Mouse (Mus musculus) heart, embryonic 11.5 days (tissue): Measurements from ENCODE around the gene Zfp111. TPM values are rescaled to one million over a fixed set of nuclear protein-coding genes. Genes with fewer than 3 reads are reported as not detected.

Experiments
- ATAC-seq: fragments of 200-750 bp; cut with Nextera tagmentation; replicated peaks from 2 replicates; pipeline ENCODE4 v1.8.0; 2017; ENCODE audit warnings: moderate library complexity; ENCODE audit not compliant: insufficient number of reproducible peaks, low FRiP score, low TSS enrichment
- H3K27ac ChIP-seq: fragments of 300-500 bp; sonication (generic); 2 replicates; pipeline ENCODE4 v1.5.1; 2014; ENCODE audit warnings: mild to moderate bottlenecking, low read depth, low read length
- H3K27me3 ChIP-seq: fragments of 300-500 bp; sonication (generic); 2 replicates; pipeline ENCODE4 v1.6.1; 2014; ENCODE audit warnings: mild to moderate bottlenecking, low read length, mixed read lengths; ENCODE audit not compliant: control insufficient read depth, insufficient read depth
- H3K36me3 ChIP-seq: fragments of 300-500 bp; sonication (generic); 2 replicates; pipeline ENCODE4 v1.6.1; 2014; ENCODE audit warnings: mild to moderate bottlenecking, low read length, moderate library complexity, mixed read lengths; ENCODE audit not compliant: control insufficient read depth, insufficient read depth
- H3K4me1 ChIP-seq: fragments of 300-500 bp; sonication (generic); 2 replicates; pipeline ENCODE4 v1.6.1; 2014; ENCODE audit warnings: low read length; ENCODE audit not compliant: control insufficient read depth, insufficient read depth
- H3K4me2 ChIP-seq: fragments of 300-500 bp; sonication (generic); 2 replicates; pipeline ENCODE4 v1.6.1; 2014; ENCODE audit warnings: mild to moderate bottlenecking, moderate library complexity
- H3K4me3 ChIP-seq: fragments of 300-500 bp; sonication (generic); 2 replicates; pipeline ENCODE4 v1.5.1; 2014; ENCODE audit warnings: low read depth, low read length
- H3K9ac ChIP-seq: fragments of 300-500 bp; sonication (generic); 2 replicates; pipeline ENCODE4 v1.6.1; 2014; ENCODE audit warnings: mild to moderate bottlenecking, low read depth, low read length, moderate library complexity
- H3K9me3 ChIP-seq: fragments of 300-500 bp; sonication (generic); replicated peaks from 2 replicates; pipeline ENCODE4 v1.6.1; 2016; ENCODE audit warnings: low read length; ENCODE audit not compliant: control insufficient read depth
- WGBS: fragments of 180-500 bp; shearing (Covaris S2); extraction: QIAGEN DNeasy Blood & Tissue Kit; methylation state at CpG from one replicate; pipeline ENCODE4 v1.1.7; 2014; ENCODE audit not compliant: insufficient replicate concordance; 5-methylcytosine and 5-hydroxymethylcytosine counted together
- polyA plus RNA-seq: library from polyadenylated mRNA; unstranded; fragments of >200 nt; fragmentation: Nextera tagmentation; extraction: Ambion mirVana; gene quantifications from 2 replicates; pipeline ENCODE4 v1.2.1, GENCODE M21; 2014

Gene Zfp111
- 7.7 and 8.3 TPM in 2 replicates for polyA plus RNA-seq

GRCm38 (mm10) chr7:24211343-24211742 lies at the start of gene Zfp111:
Zfp111 (minus strand) TSS chr7:24211443.
- Histone ChIP-seq H3K27me3 (no peaks in the 10 kb centered on the region), H3K9me3 (no peaks in the 10 kb centered on the region; the same call in 1 of the 2 replicates), H3K4me3 (no peak within 1 kb of the TSS), H3K36me3 (no peaks in the 10 kb centered on the region), H3K27ac (no peak within 1 kb of the TSS), H3K4me1 (no peaks in the 10 kb centered on the region), H3K9ac (no peak within 1 kb of the TSS), H3K4me2 (no peak within 1 kb of the TSS)
- 74% methylated on average over 5 of the region's 5 CpGs for WGBS
- no peak for ATAC-seq

GRCm38 (mm10) chr7:24260000-24260312 lies 48.7 kb upstream of the Zfp111 start:
- no peak for ATAC-seq
- Histone ChIP-seq H3K4me1 (no peaks in the 10 kb centered on the region), H3K27ac (no peak overlapping the region), H3K4me2 (no peak overlapping the region), H3K27me3 (no peaks in the 10 kb centered on the region), H3K9ac (no peak overlapping the region), H3K4me3 (no peak overlapping the region), H3K36me3 (peaks cover 8% of the 10 kb centered on the region; the same call in 1 of the 2 replicates), H3K9me3 (no peaks in the 10 kb centered on the region)
- 87% methylated on average over 4 of the region's 4 CpGs for WGBS

- no peak overlapping the region for H3K9ac ChIP-seq
- no peaks in the 10 kb centered on the region for H3K4me1 ChIP-seq
- no peaks in the 10 kb centered on the region for H3K9me3 ChIP-seq
- H3K36me3 ChIP-seq, result peaks cover 8% of the 10 kb centered on the region; the same call in 1 of the 2 replicates
- no peak overlapping the region for H3K27ac ChIP-seq
- no peak overlapping the region for H3K4me3 ChIP-seq
- ATAC-seq, result no peak
- H3K27me3 ChIP-seq, result no peaks in the 10 kb centered on the region
- 86% methylated on average over 13 of the region's 13 CpGs for WGBS
- H3K4me2 ChIP-seq, result no peak overlapping the region
Observed at GRCm38 (mm10) chr7:24259306-24259999, 48.2 kb upstream of the Zfp111 start.

- Histone ChIP-seq H3K9me3 (no peaks in the 10 kb centered on the region), H3K4me3 (peak within 1 kb of the TSS; percentile 57), H3K4me1 (no peaks in the 10 kb centered on the region), H3K27ac (no peak within 1 kb of the TSS), H3K27me3 (no peaks in the 10 kb centered on the region), H3K36me3 (0 out of 2 replicates have a peak, but pooled peaks cover 2% of the 10 kb centered on the region), H3K9ac (peak within 1 kb of the TSS; percentile 71), H3K4me2 (peak within 1 kb of the TSS; percentile 74)
- 20% methylated on average over 21 of the region's 21 CpGs for WGBS
- peak; percentile 74; the same call in 1 of the 2 replicates for ATAC-seq
Observed at GRCm38 (mm10) chr7:24254633-24255474, 43.6 kb upstream of the Zfp111 start, which contains the start of gene Zfp108. Zfp108 (plus strand) TSS chr7:24254794.

- no peaks in the 10 kb centered on the region for H3K9me3 ChIP-seq
- peak overlapping the region; percentile 74 for H3K4me2 ChIP-seq
- no peaks in the 10 kb centered on the region for H3K27me3 ChIP-seq
- H3K4me3 ChIP-seq, result peak overlapping the region; percentile 57
- WGBS, result 60% methylated on average over 9 of the region's 9 CpGs
- peak overlapping the region; percentile 71; the same call in 1 of the 2 replicates for H3K9ac ChIP-seq
- H3K27ac ChIP-seq, result no peak overlapping the region
- no peaks in the 10 kb centered on the region for H3K36me3 ChIP-seq
- ATAC-seq, result no peak
- H3K4me1 ChIP-seq, result no peaks in the 10 kb centered on the region
Observed at GRCm38 (mm10) chr7:24253779-24254615, 42.8 kb upstream of the Zfp111 start.

GRCm38 (mm10) chr7:24237040-24237791 lies 26.0 kb upstream of the Zfp111 start, which contains the start of gene Zfp109:
Zfp109 (minus strand) TSS chr7:24237560.
- 0 out of 2 replicates have a peak, but pooled peaks cover 3% of the 10 kb centered on the region for H3K4me1 ChIP-seq
- peak within 1 kb of the TSS; percentile 86 for H3K4me3 ChIP-seq
- ATAC-seq, result peak; percentile 81
- no peaks in the 10 kb centered on the region for H3K27me3 ChIP-seq
- no peaks in the 10 kb centered on the region for H3K36me3 ChIP-seq
- H3K4me2 ChIP-seq, result peak within 1 kb of the TSS; percentile 72
- H3K27ac ChIP-seq, result no peak within 1 kb of the TSS
- no peaks in the 10 kb centered on the region for H3K9me3 ChIP-seq
- H3K9ac ChIP-seq, result peak within 1 kb of the TSS; percentile 84
- 5% methylated on average over 28 of the region's 28 CpGs for WGBS

GRCm38 (mm10) chr7:24210296-24210695 lies 947 bp downstream of the Zfp111 start:
- H3K27ac ChIP-seq, result no peak overlapping the region
- no peak overlapping the region for H3K9ac ChIP-seq
- no peak overlapping the region for H3K4me2 ChIP-seq
- 66% methylated on average over 2 of the region's 2 CpGs for WGBS
- ATAC-seq, result no peak
- peaks cover 5% of the 10 kb centered on the region for H3K36me3 ChIP-seq
- no peaks in the 10 kb centered on the region for H3K27me3 ChIP-seq
- no peaks in the 10 kb centered on the region for H3K9me3 ChIP-seq
- no peaks in the 10 kb centered on the region for H3K4me1 ChIP-seq
- H3K4me3 ChIP-seq, result no peak overlapping the region
